Comparison of ENCODE assay signal across 7 mouse cellular contexts in genomic region chr6:99520676-99521037, GRCm38 (mm10). TPM values are rescaled to one million over a fixed set of nuclear protein-coding genes. Genes with fewer than 3 reads are reported as not detected.
DNase-seq lines count a peak whose midpoint lies in the region; ATAC-seq and TF ChIP-seq lines count a peak whose summit lies in the region.

No protein-coding gene starts in this region.

- no peaks in the 10 kb centered on the region for H3K9me3 ChIP-seq in lung, postnatal 0 days (ENCODE audit: low read length)
- no peaks in the 10 kb centered on the region for H3K9me3 ChIP-seq in limb, embryonic 12.5 days
- H3K9me3 ChIP-seq in stomach, embryonic 14.5 days (ENCODE audit: control insufficient read depth, low read depth, low read length), result no peaks in the 10 kb centered on the region

- no peaks in the 10 kb centered on the region for H3K27me3 ChIP-seq in lung, postnatal 0 days (replicated peaks; ENCODE audit: insufficient read depth, low read length)
- H3K27me3 ChIP-seq in limb, embryonic 12.5 days, result peaks cover 9% of the 10 kb centered on the region; the same call in 1 of the 2 replicates
- H3K27me3 ChIP-seq in stomach, embryonic 14.5 days (ENCODE audit: control insufficient read depth, insufficient read depth, low read length), result no peaks in the 10 kb centered on the region

- no peak for TF ChIP-seq EP300 in lung, postnatal 0 days (IDR thresholded peaks at IDR 0.05)

- no peak for DNase-seq in lung, postnatal 0 days (ENCODE audit: low spot score)
- DNase-seq in lung, postnatal 10 days, result no peak
- DNase-seq in adrenal gland, postnatal 14 days, result no peak
- no peak for DNase-seq in left cerebral cortex, postnatal 10 days (ENCODE audit: extremely low spot score in 1 of 2, low spot score in 2 of 2)

- intact Hi-C loops in left cerebral cortex, postnatal 10 days (cut with DNase I), result loop anchor here (5.0 to 10.0 kb wide), 4 partner anchors 82 to 996 kb away; no protein-coding TSS in a partner anchor

- TF ChIP-seq POLR2A in embryonic fibroblast, embryonic 13.5 days (IDR thresholded peaks at IDR 0.05; ENCODE audit: low read depth, low read length), result 0 out of 2 replicates have a peak, but pooled peaks have one; percentile 27

- no peaks in the 10 kb centered on the region for H3K4me1 ChIP-seq in lung, postnatal 0 days (ENCODE audit: insufficient read depth, low read depth, low read length)
- no peaks in the 10 kb centered on the region; the same call in 1 of the 2 replicates for H3K4me1 ChIP-seq in embryonic fibroblast, embryonic 13.5 days (ENCODE audit: control insufficient read depth, insufficient read depth, low read length)
- H3K4me1 ChIP-seq in limb, embryonic 12.5 days (replicated peaks), result peaks cover 8% of the 10 kb centered on the region
- peaks cover 12% of the 10 kb centered on the region; the same call in 1 of the 2 replicates for H3K4me1 ChIP-seq in stomach, embryonic 14.5 days (ENCODE audit: control insufficient read depth, insufficient read depth, low read length)

- peak overlapping the region; percentile 87 for H3K4me2 ChIP-seq in lung, postnatal 0 days (replicated peaks; ENCODE audit: low read depth, low read length)
- peak overlapping the region; percentile 95 for H3K4me2 ChIP-seq in limb, embryonic 12.5 days
- H3K4me2 ChIP-seq in stomach, embryonic 14.5 days (replicated peaks; ENCODE audit: low read depth, low read length), result peak overlapping the region; percentile 73

- ATAC-seq in lung, postnatal 0 days, result no peak
- no peak for ATAC-seq in limb, embryonic 12.5 days (ENCODE audit: insufficient number of reproducible peaks, insufficient read depth, low FRiP score, low TSS enrichment, low read depth)
- no peak for ATAC-seq in stomach, embryonic 14.5 days (ENCODE audit: insufficient number of reproducible peaks, insufficient read depth, low FRiP score, low read depth)

- WGBS in lung, postnatal 0 days, result 1% methylated on average over 25 of the region's 27 CpGs
- WGBS in limb, embryonic 12.5 days, result under 1% methylated on average over 27 of the region's 27 CpGs
- under 1% methylated on average over 24 of the region's 27 CpGs for WGBS in stomach, embryonic 14.5 days

- peak overlapping the region; percentile 86 for H3K4me3 ChIP-seq in lung, postnatal 0 days (ENCODE audit: low read depth, low read length)
- peak overlapping the region; percentile 84 for H3K4me3 ChIP-seq in embryonic fibroblast, embryonic 13.5 days (ENCODE audit: insufficient read depth, low read length)
- peak overlapping the region; percentile 75 for H3K4me3 ChIP-seq in limb, embryonic 12.5 days (replicated peaks)
- H3K4me3 ChIP-seq in stomach, embryonic 14.5 days (ENCODE audit: low read depth, low read length), result peak overlapping the region; percentile 86

- H3K36me3 ChIP-seq in lung, postnatal 0 days (ENCODE audit: insufficient read depth, low read length), result no peaks in the 10 kb centered on the region
- H3K36me3 ChIP-seq in limb, embryonic 12.5 days, result no peaks in the 10 kb centered on the region
- no peaks in the 10 kb centered on the region for H3K36me3 ChIP-seq in stomach, embryonic 14.5 days (ENCODE audit: control insufficient read depth, insufficient read depth, low read length)

- H3K27ac ChIP-seq in lung, postnatal 0 days (ENCODE audit: low read length), result peak overlapping the region; percentile 100
- H3K27ac ChIP-seq in embryonic fibroblast, embryonic 13.5 days (ENCODE audit: insufficient read depth, low read length), result peak overlapping the region; percentile 78
- H3K27ac ChIP-seq in limb, embryonic 12.5 days, result peak overlapping the region; percentile 98
- H3K27ac ChIP-seq in stomach, embryonic 14.5 days (ENCODE audit: low read length), result peak overlapping the region; percentile 100

- TF ChIP-seq CTCF in lung, postnatal 0 days (IDR thresholded peaks at IDR 0.05), result no peak
- no peak for TF ChIP-seq CTCF in embryonic fibroblast, embryonic 13.5 days (IDR thresholded peaks at IDR 0.05; ENCODE audit: borderline replicate concordance, insufficient read depth, low read length)

- peak overlapping the region; percentile 99 for H3K9ac ChIP-seq in lung, postnatal 0 days (replicated peaks; ENCODE audit: low read depth)
- peak overlapping the region; percentile 90 for H3K9ac ChIP-seq in limb, embryonic 12.5 days (replicated peaks)
- peak overlapping the region; percentile 96 for H3K9ac ChIP-seq in stomach, embryonic 14.5 days (replicated peaks; ENCODE audit: low read depth, low read length)

RNA-seq across cellular contexts. Expression of gene Foxp1, which starts 1.9 kb away (rescaled TPM):
- 113 and 121 TPM in 2 replicates for polyA plus RNA-seq in lung, postnatal 0 days (2015; fragmentation: Nextera tagmentation; extraction: Ambion mirVana)
- polyA plus RNA-seq in embryonic fibroblast, embryonic 13.5 days (2011; ENCODE audit: insufficient read length, low read depth, missing spikeins), result 135 and 137 TPM in 2 replicates
- 77.4 and 91.0 TPM in 2 replicates for polyA plus RNA-seq in limb, embryonic 12.5 days (2016; fragmentation: Nextera tagmentation; extraction: Ambion mirVana)
- polyA plus RNA-seq in stomach, embryonic 14.5 days (2014; fragmentation: Nextera tagmentation; extraction: Ambion mirVana), result 190 TPM in 2 replicates
- 46.4 and 64.0 TPM in 2 replicates for total RNA-seq in adrenal gland, postnatal 14 days (2021)
- total RNA-seq in left cerebral cortex, postnatal 10 days (2021), result 100 to 1,000 TPM; 157 to 161 TPM
